Mouse (Mus musculus) neural tube, embryonic 11.5 days (tissue): ENCODE results near the gene Nol4l. TPM values are rescaled to one million over a fixed set of nuclear protein-coding genes. Genes with fewer than 3 reads are reported as not detected.
A peak's percentile ranks its signal among the peaks of the same experiment; 100 is the strongest.
"Not testable (repeated sequence)": the region's sequence is repeated elsewhere in the genome, so short reads cannot be mapped to it uniquely, and the experiment has no call there.

ENCODE experiments used
- ATAC-seq: fragments of 200-750 bp; cut with Nextera tagmentation; 2 replicates; pipeline ENCODE4 v1.8.0; 2017; ENCODE audit warnings: moderate number of reproducible peaks, mild to moderate bottlenecking, moderate TSS enrichment, moderate library complexity; ENCODE audit not compliant: insufficient read depth, low FRiP score, low TSS enrichment
- DNase-seq: peaks from one replicate; pipeline ENCODE4 v3.0.0-alpha.2; 2015; ENCODE audit warnings: low spot score
- H3K27ac ChIP-seq: fragments of 300-500 bp; sonication (generic); 2 replicates; pipeline ENCODE4 v1.5.1; 2014; ENCODE audit warnings: low read depth, mild to moderate bottlenecking, low read length
- H3K27me3 ChIP-seq: fragments of 300-500 bp; sonication (generic); 2 replicates; pipeline ENCODE4 v1.6.1; 2014; ENCODE audit warnings: mild to moderate bottlenecking, low read length, mixed read lengths; ENCODE audit not compliant: control insufficient read depth, insufficient read depth
- H3K36me3 ChIP-seq: fragments of 300-500 bp; sonication (generic); 2 replicates; pipeline ENCODE4 v1.6.1; 2014; ENCODE audit warnings: mild to moderate bottlenecking, low read length, moderate library complexity, mixed read lengths; ENCODE audit not compliant: control insufficient read depth, insufficient read depth
- H3K4me1 ChIP-seq: fragments of 300-500 bp; sonication (generic); 2 replicates; pipeline ENCODE4 v1.6.1; 2014; ENCODE audit warnings: low read length, mixed read lengths; ENCODE audit not compliant: control insufficient read depth, insufficient read depth
- H3K4me2 ChIP-seq: fragments of 300-500 bp; sonication (generic); 2 replicates; pipeline ENCODE4 v1.6.1; 2014; ENCODE audit warnings: low read depth, mild to moderate bottlenecking, moderate library complexity
- H3K4me3 ChIP-seq: fragments of 300-500 bp; sonication (generic); 2 replicates; pipeline ENCODE4 v1.5.1; 2014; ENCODE audit warnings: low read depth, low read length
- H3K9ac ChIP-seq: fragments of 300-500 bp; sonication (generic); 2 replicates; pipeline ENCODE4 v1.6.1; 2014; ENCODE audit warnings: mild to moderate bottlenecking, low read length
- H3K9me3 ChIP-seq: fragments of 300-500 bp; sonication (generic); 2 replicates; pipeline ENCODE4 v1.6.1; 2016; ENCODE audit warnings: low read length; ENCODE audit not compliant: control insufficient read depth
- WGBS: fragments of 180-500 bp; shearing (Covaris S2); extraction: QIAGEN DNeasy Blood & Tissue Kit; methylation state at CpG from one replicate; pipeline ENCODE4 v1.1.7; 2014; 5-methylcytosine and 5-hydroxymethylcytosine counted together
- polyA plus RNA-seq: library from polyadenylated mRNA; unstranded; fragments of >200 nt; fragmentation: Nextera tagmentation; extraction: Ambion mirVana; gene quantifications from 2 replicates; pipeline ENCODE4 v1.2.1, GENCODE M21; 2014

Gene Nol4l
- polyA plus RNA-seq, 1 experiment from 2014 or later = 37.5 TPM

- not testable (repeated sequence) for ATAC-seq, H3K4me3 ChIP-seq, H3K36me3 ChIP-seq, H3K9me3 ChIP-seq, H3K27ac ChIP-seq, DNase-seq, H3K4me2 ChIP-seq, H3K9ac ChIP-seq
- Histone ChIP-seq H3K4me1 (peaks cover 30% of the 10 kb centered on the region), H3K27me3 (peaks cover 11% of the 10 kb centered on the region)
- 91% methylated on average over 4 of the region's 4 CpGs for WGBS
These were observed 34.4 kb downstream of the Nol4l start for GRCm38 (mm10) chr2:153495391-153495790.

- Histone ChIP-seq H3K9ac (no peak overlapping the region), H3K4me1 (peaks cover 30% of the 10 kb centered on the region), H3K36me3 (no peaks in the 10 kb centered on the region), H3K9me3 (no peaks in the 10 kb centered on the region), H3K27ac (0 out of 2 replicates have a peak overlapping the region, but pooled peaks have one; percentile 23), H3K27me3 (peaks cover 11% of the 10 kb centered on the region), H3K4me3 (no peak overlapping the region), H3K4me2 (0 out of 2 replicates have a peak overlapping the region, but pooled peaks have one; percentile 19)
- DNase-seq (peak; percentile 48), ATAC-seq (no peak)
- WGBS = 17% methylated on average over 9 of the region's 9 CpGs
These were observed 35.4 kb downstream of the Nol4l start for GRCm38 (mm10) chr2:153494293-153494811.

- Histone ChIP-seq H3K4me2 (0 out of 2 replicates have a peak overlapping the region, but pooled peaks have one; percentile 19), H3K4me3 (no peak overlapping the region), H3K9ac (no peak overlapping the region), H3K36me3 (no peaks in the 10 kb centered on the region), H3K27me3 (peaks cover 11% of the 10 kb centered on the region), H3K27ac (0 out of 2 replicates have a peak overlapping the region, but pooled peaks have one; percentile 23), H3K4me1 (peaks cover 30% of the 10 kb centered on the region), H3K9me3 (no peaks in the 10 kb centered on the region)
- 12% methylated on average over 6 of the region's 6 CpGs for WGBS
- no peak for ATAC-seq
- no peak for DNase-seq
These were observed 35.9 kb downstream of the Nol4l start for GRCm38 (mm10) chr2:153493781-153494292.

GRCm38 (mm10) chr2:153493393-153493731 is 36.4 kb downstream of the Nol4l start:
- ATAC-seq (no peak), DNase-seq (no peak)
- no peaks in the 10 kb centered on the region for H3K9me3 ChIP-seq
- H3K27me3 ChIP-seq = peaks cover 8% of the 10 kb centered on the region
- H3K4me3 ChIP-seq = 0 out of 2 replicates have a peak overlapping the region, but pooled peaks have one; percentile 41
- no peak overlapping the region for H3K27ac ChIP-seq
- H3K4me2 ChIP-seq = peak overlapping the region; percentile 86
- 20% methylated on average over 2 of the region's 2 CpGs for WGBS
- H3K4me1 ChIP-seq = peaks cover 30% of the 10 kb centered on the region
- no peaks in the 10 kb centered on the region for H3K36me3 ChIP-seq
- H3K9ac ChIP-seq = no peak overlapping the region

GRCm38 (mm10) chr2:153492573-153493392 is 37.0 kb downstream of the Nol4l start, which contains the start of gene 4930404H24Rik:
4930404H24Rik (plus strand) TSS chr2:153492790.
- DNase-seq (peak; percentile 91), ATAC-seq (peak; percentile 77)
- H3K9me3 ChIP-seq = no peaks in the 10 kb centered on the region
- H3K36me3 ChIP-seq = no peaks in the 10 kb centered on the region
- H3K9ac ChIP-seq = peak within 1 kb of the TSS; percentile 54
- H3K27me3 ChIP-seq = peaks cover 8% of the 10 kb centered on the region
- peak within 1 kb of the TSS; percentile 41 for H3K4me3 ChIP-seq
- peak within 1 kb of the TSS; percentile 65; the same call in 1 of the 2 replicates for H3K27ac ChIP-seq
- H3K4me1 ChIP-seq = peaks cover 30% of the 10 kb centered on the region
- H3K4me2 ChIP-seq = peak within 1 kb of the TSS; percentile 86
- under 1% methylated on average over 69 of the region's 83 CpGs for WGBS

- no peaks in the 10 kb centered on the region for H3K9me3 ChIP-seq
- H3K27ac ChIP-seq = peak overlapping the region; percentile 65; the same call in 1 of the 2 replicates
- peaks cover 8% of the 10 kb centered on the region for H3K27me3 ChIP-seq
- H3K36me3 ChIP-seq = no peaks in the 10 kb centered on the region
- ATAC-seq = peak; percentile 9; the same call in 1 of the 2 replicates
- H3K4me3 ChIP-seq = peak overlapping the region; percentile 41
- DNase-seq = peak; percentile 45
- WGBS = under 1% methylated on average over 24 of the region's 24 CpGs
- H3K4me1 ChIP-seq = peaks cover 30% of the 10 kb centered on the region
- peak overlapping the region; percentile 54 for H3K9ac ChIP-seq
- H3K4me2 ChIP-seq = peak overlapping the region; percentile 86
These were observed 37.6 kb downstream of the Nol4l start for GRCm38 (mm10) chr2:153492179-153492517.

GRCm38 (mm10) chr2:153491512-153492178 is 38.1 kb downstream of the Nol4l start:
- Histone ChIP-seq H3K27me3 (peaks cover 8% of the 10 kb centered on the region), H3K27ac (no peak overlapping the region), H3K4me3 (peak overlapping the region; percentile 41), H3K4me1 (peaks cover 25% of the 10 kb centered on the region), H3K36me3 (no peaks in the 10 kb centered on the region), H3K9me3 (no peaks in the 10 kb centered on the region), H3K9ac (peak overlapping the region; percentile 54), H3K4me2 (peak overlapping the region; percentile 86)
- ATAC-seq = no peak
- WGBS = 7% methylated on average over 18 of the region's 18 CpGs
- no peak for DNase-seq

- 25% methylated on average over 5 of the region's 5 CpGs for WGBS
- Histone ChIP-seq H3K27me3 (peaks cover 8% of the 10 kb centered on the region), H3K36me3 (no peaks in the 10 kb centered on the region), H3K4me2 (no peak overlapping the region), H3K9me3 (no peaks in the 10 kb centered on the region), H3K9ac (no peak overlapping the region), H3K27ac (no peak overlapping the region), H3K4me3 (no peak overlapping the region), H3K4me1 (peaks cover 19% of the 10 kb centered on the region)
- ATAC-seq = no peak
- no peak for DNase-seq
These were observed 38.8 kb downstream of the Nol4l start for GRCm38 (mm10) chr2:153490940-153491339.
